Mouse (Mus musculus): Measurements from ENCODE around the gene Impdh1. TPM values are rescaled to one million over a fixed set of nuclear protein-coding genes. Genes with fewer than 3 reads are reported as not detected.

Gene Impdh1
- polyA plus RNA-seq, 1 experiment from 2014 or later = 50.4 TPM

Small RNAs within 50 kb of the gene (microRNA-seq; reads per million reads assigned to microRNA genes)
- gene Gm24303 = not detected

Other genes starting within 250 kb of the Impdh1 start
- gene Lep, start 156.1 kb downstream of the Impdh1 start, polyA plus RNA-seq (2015; fragmentation: Nextera tagmentation; extraction: Ambion mirVana) = not detected in 2 replicates
- gene Rbm28, start 51.4 kb downstream of the Impdh1 start, polyA plus RNA-seq (2015; fragmentation: Nextera tagmentation; extraction: Ambion mirVana) = 30.7 and 31.5 TPM in 2 replicates
- 0.67 and 0.83 TPM in 2 replicates for gene Prrt4, start 36.8 kb downstream of the Impdh1 start, polyA plus RNA-seq (2015; fragmentation: Nextera tagmentation; extraction: Ambion mirVana)
- gene Hilpda, start 56.1 kb upstream of the Impdh1 start, polyA plus RNA-seq (2015; fragmentation: Nextera tagmentation; extraction: Ambion mirVana) = 41.8 and 45.7 TPM in 2 replicates
- 0.19 and 0.38 TPM in 2 replicates for gene Fam71f2, start 63.2 kb upstream of the Impdh1 start, polyA plus RNA-seq (2015; fragmentation: Nextera tagmentation; extraction: Ambion mirVana)
- gene Fam71f1, start 102.8 kb upstream of the Impdh1 start, polyA plus RNA-seq (2015; fragmentation: Nextera tagmentation; extraction: Ambion mirVana) = not detected in 2 replicates
- gene Calu, start 131.7 kb upstream of the Impdh1 start, polyA plus RNA-seq (2015; fragmentation: Nextera tagmentation; extraction: Ambion mirVana) = 549 and 573 TPM in 2 replicates
- gene Opn1sw, start 172.1 kb upstream of the Impdh1 start, polyA plus RNA-seq (2015; fragmentation: Nextera tagmentation; extraction: Ambion mirVana) = 1.1 and 1.3 TPM in 2 replicates
- gene Ccdc136, start 179.9 kb upstream of the Impdh1 start, polyA plus RNA-seq (2015; fragmentation: Nextera tagmentation; extraction: Ambion mirVana) = 18.1 and 21.0 TPM in 2 replicates
- gene Flnc, start 216.9 kb upstream of the Impdh1 start, polyA plus RNA-seq (2015; fragmentation: Nextera tagmentation; extraction: Ambion mirVana) = 21.5 and 28.0 TPM in 2 replicates

Data from limb, embryonic 15.5 days (tissue).